Mouse (Mus musculus) thymus, adult 2 months (tissue): ENCODE results near the gene Cd300ld. TPM values are rescaled to one million over a fixed set of nuclear protein-coding genes. Genes with fewer than 3 reads are reported as not detected.
"Not testable (repeated sequence)": the region's sequence is repeated elsewhere in the genome, so short reads cannot be mapped to it uniquely, and the experiment has no call there.

Experiments
- DNase-seq: peaks from one replicate; pipeline ENCODE4 v3.0.0; 2021
- H3K27ac ChIP-seq: fragments of 200-500 bp; 2 replicates; pipeline ENCODE4 v1.5.1; 2012; ENCODE audit warnings: low read length, control low read depth; ENCODE audit not compliant: control insufficient read depth, insufficient read depth
- H3K27me3 ChIP-seq: fragments of 200-500 bp; 2 replicates; pipeline ENCODE4 v1.6.1; 2012; ENCODE audit warnings: mild to moderate bottlenecking, low read length, moderate library complexity, mixed read lengths; ENCODE audit not compliant: control insufficient read depth, insufficient read depth
- H3K36me3 ChIP-seq: fragments of 200-500 bp; 2 replicates; pipeline ENCODE4 v1.6.1; 2012; ENCODE audit warnings: mild to moderate bottlenecking, low read length, moderate library complexity; ENCODE audit not compliant: control insufficient read depth, insufficient read depth
- H3K4me1 ChIP-seq: fragments of 200-500 bp; replicated peaks from 2 replicates; pipeline ENCODE4 v1.6.1; 2012; ENCODE audit warnings: low read length; ENCODE audit not compliant: control insufficient read depth, insufficient read depth
- H3K4me3 ChIP-seq: fragments of 200-500 bp; 2 replicates; pipeline ENCODE4 v1.5.1; 2012; ENCODE audit warnings: mild to moderate bottlenecking, low read length, control low read depth, moderate library complexity; ENCODE audit not compliant: control insufficient read depth, insufficient read depth
- CTCF ChIP-seq: fragments of 200-500 bp; IDR thresholded peaks from 2 replicates; pipeline ENCODE4 v1.5.1; 2012; ENCODE audit warnings: mild to moderate bottlenecking, control low read depth, low read length, moderate library complexity, borderline replicate concordance; ENCODE audit not compliant: control insufficient read depth, poor library complexity, insufficient read depth; ENCODE audit errors: extremely low read depth
- POLR2A ChIP-seq: fragments of 200-500 bp; IDR thresholded peaks from 2 replicates; pipeline ENCODE4 v1.6.1; 2012; ENCODE audit warnings: mild to moderate bottlenecking, low read length, control low read depth, moderate library complexity; ENCODE audit not compliant: control insufficient read depth, poor library complexity, insufficient read depth; ENCODE audit errors: extremely low read depth
- WGBS: fragments of 180-500 bp; shearing (Covaris S2); methylation state at CpG from one replicate; pipeline ENCODE4 v1.1.7; 2018; 5-methylcytosine and 5-hydroxymethylcytosine counted together
- polyA plus RNA-seq: library from polyadenylated mRNA; depleted of rRNA; stranded (reverse); fragments of >200 nt; gene quantifications from 2 replicates; pipeline ENCODE4 v1.2.3, GENCODE M21; 2012; rRNA removed

The Cd300ld gene
- polyA plus RNA-seq = 0.91 and 1.3 TPM in 2 replicates

- H3K4me3 ChIP-seq = no peak within 1 kb of the TSS
- WGBS = 47% methylated on average over 4 of the region's 4 CpGs
- no peaks in the 10 kb centered on the region for H3K36me3 ChIP-seq
- no peaks in the 10 kb centered on the region for H3K27me3 ChIP-seq
- no peak for DNase-seq
- TF ChIP-seq CTCF (no peak), POLR2A (no peak)
- H3K27ac ChIP-seq = no peak within 1 kb of the TSS
- H3K4me1 ChIP-seq = no peaks in the 10 kb centered on the region
Observed at GRCm38 (mm10) chr11:114989793-114990192, at the start of gene Cd300ld. Gene Cd300ld, minus strand, starts transcription at chr11:114989922.

- H3K4me1 ChIP-seq, H3K4me3 ChIP-seq, H3K27me3 ChIP-seq, H3K36me3 ChIP-seq, DNase-seq, H3K27ac ChIP-seq: not testable (repeated sequence)
- WGBS = no CpG with 5 or more reads among the region's 6 CpGs
Observed at GRCm38 (mm10) chr11:115037669-115038068, 47.9 kb upstream of the Cd300ld start, which contains the start of gene Cd300ld5. Gene Cd300ld5, minus strand, starts transcription at chr11:115037769.

GRCm38 (mm10) chr11:115026912-115027311, 37.2 kb upstream of the Cd300ld start, which contains the start of gene Cd300ld4:
Gene Cd300ld4, minus strand, starts transcription at chr11:115027012.
- not testable (repeated sequence) for H3K27me3 ChIP-seq, H3K4me1 ChIP-seq, H3K27ac ChIP-seq, H3K36me3 ChIP-seq, DNase-seq, H3K4me3 ChIP-seq
- no CpG with 5 or more reads among the region's 6 CpGs for WGBS

GRCm38 (mm10) chr11:115016093-115016492, 26.4 kb upstream of the Cd300ld start, which contains the start of gene Cd300ld2:
Gene Cd300ld2, minus strand, starts transcription at chr11:115016193.
- not testable (repeated sequence) for H3K27me3 ChIP-seq, H3K27ac ChIP-seq, H3K4me3 ChIP-seq, H3K36me3 ChIP-seq, DNase-seq, H3K4me1 ChIP-seq
- no CpG with 5 or more reads among the region's 7 CpGs for WGBS

GRCm38 (mm10) chr11:115004070-115004469, 14.3 kb upstream of the Cd300ld start:
- H3K4me1 ChIP-seq = no peaks in the 10 kb centered on the region
- no peak overlapping the region for H3K27ac ChIP-seq
- no peak overlapping the region for H3K4me3 ChIP-seq
- no peak for TF ChIP-seq CTCF
- H3K36me3 ChIP-seq = no peaks in the 10 kb centered on the region
- no peaks in the 10 kb centered on the region for H3K27me3 ChIP-seq
- WGBS = 17% methylated on average over 5 of the region's 5 CpGs
- no peak for DNase-seq

GRCm38 (mm10) chr11:115001474-115002040, 11.8 kb upstream of the Cd300ld start, which contains the start of gene Cd300c2:
Gene Cd300c2, minus strand, starts transcription at chr11:115001880.
- Histone ChIP-seq H3K27ac (no peak within 1 kb of the TSS; the same call in 1 of the 2 replicates), H3K36me3 (no peaks in the 10 kb centered on the region), H3K27me3 (no peaks in the 10 kb centered on the region), H3K4me3 (no peak within 1 kb of the TSS), H3K4me1 (no peaks in the 10 kb centered on the region)
- TF ChIP-seq CTCF = no peak
- no peak for TF ChIP-seq POLR2A
- DNase-seq = no peak
- WGBS = 55% methylated on average over 7 of the region's 7 CpGs

GRCm38 (mm10) chr11:114981866-114982265, 7.9 kb downstream of the Cd300ld start:
- H3K36me3 ChIP-seq = no peaks in the 10 kb centered on the region
- TF ChIP-seq CTCF (no peak), POLR2A (no peak)
- H3K4me3 ChIP-seq = no peak overlapping the region
- H3K4me1 ChIP-seq = no peaks in the 10 kb centered on the region
- H3K27me3 ChIP-seq = no peaks in the 10 kb centered on the region
- DNase-seq = no peak
- 76% methylated on average over 4 of the region's 4 CpGs for WGBS
- no peak overlapping the region for H3K27ac ChIP-seq
